Mouse (Mus musculus) gonadal fat pad, adult 2 months (tissue): ENCODE data around the gene Hook2. TPM values are rescaled to one million over a fixed set of nuclear protein-coding genes. Genes with fewer than 3 reads are reported as not detected.

Experiments used
- DNase-seq: peaks from one replicate; pipeline ENCODE4 v3.0.0-alpha.2; 2012; ENCODE audit warnings: low read depth
- polyA plus RNA-seq: library from polyadenylated mRNA; depleted of rRNA; stranded (reverse); fragments of >200 nt; gene quantifications from 2 replicates; pipeline ENCODE4 v1.2.3, GENCODE M21; 2012

Hook2 gene
- polyA plus RNA-seq, 1 experiment: 16.5 TPM

DNA sequence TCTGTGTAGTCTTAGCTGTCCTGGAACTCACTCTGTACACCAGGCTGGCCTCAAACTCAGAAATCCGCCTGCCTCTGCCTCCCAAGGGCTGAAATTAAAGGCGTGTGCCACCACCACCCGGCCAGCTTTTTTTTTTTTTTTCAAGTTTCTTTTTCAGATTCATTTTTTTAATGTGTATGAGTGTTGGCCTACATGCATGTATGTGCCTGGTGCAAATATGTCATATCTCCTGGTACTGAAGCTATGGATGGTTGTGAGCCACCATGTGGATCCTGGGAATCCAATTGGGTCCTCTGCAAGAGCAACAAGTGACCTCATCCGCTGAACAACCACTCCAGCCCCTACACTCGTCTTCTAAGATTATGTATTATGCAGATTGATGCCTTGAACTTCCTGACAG, 3.0 kb upstream of the Hook2 start:
- no peak for DNase-seq

DNA sequence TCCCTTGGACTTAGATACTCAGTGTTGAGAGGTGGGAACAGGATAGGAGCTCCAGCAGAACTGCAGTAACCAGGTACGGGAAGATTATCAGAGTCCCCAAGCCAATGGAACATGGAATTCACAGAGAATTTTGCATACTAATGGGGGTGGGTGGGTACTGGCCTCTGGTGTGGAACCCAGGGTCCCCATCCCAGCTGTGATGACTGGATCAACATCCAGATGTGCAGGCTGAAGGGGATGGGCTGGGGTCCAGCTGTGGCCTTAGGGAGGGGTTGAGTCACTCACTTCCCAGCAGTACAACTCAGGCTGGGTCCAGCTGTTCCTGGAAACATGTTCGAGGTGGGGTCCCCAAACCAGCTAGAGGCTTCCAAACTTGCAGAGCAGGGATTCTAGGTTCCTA, 2.5 kb upstream of the Hook2 start:
- no peak for DNase-seq

DNA sequence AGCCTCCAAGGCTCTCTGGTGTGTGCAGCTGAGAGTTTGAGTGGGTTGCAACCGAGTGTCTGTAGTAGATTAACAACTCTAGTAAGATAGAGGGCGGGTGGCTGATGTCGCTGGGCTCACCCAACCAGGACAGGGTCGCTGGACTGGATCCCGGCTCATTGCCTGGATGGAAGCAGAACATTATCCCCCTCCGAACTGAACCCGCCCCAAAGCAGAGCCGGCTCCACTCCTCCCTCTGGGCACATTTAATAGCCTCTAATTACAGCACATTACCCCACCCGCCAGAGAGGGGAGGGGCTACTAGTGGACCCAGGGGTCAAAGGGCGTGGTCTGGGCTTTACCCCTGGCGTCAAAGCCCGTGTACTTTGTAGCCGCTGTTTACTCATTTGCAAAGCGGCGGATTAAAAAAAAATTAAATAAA, 1.1 kb upstream of the Hook2 start:
- DNase-seq: no peak

DNA sequence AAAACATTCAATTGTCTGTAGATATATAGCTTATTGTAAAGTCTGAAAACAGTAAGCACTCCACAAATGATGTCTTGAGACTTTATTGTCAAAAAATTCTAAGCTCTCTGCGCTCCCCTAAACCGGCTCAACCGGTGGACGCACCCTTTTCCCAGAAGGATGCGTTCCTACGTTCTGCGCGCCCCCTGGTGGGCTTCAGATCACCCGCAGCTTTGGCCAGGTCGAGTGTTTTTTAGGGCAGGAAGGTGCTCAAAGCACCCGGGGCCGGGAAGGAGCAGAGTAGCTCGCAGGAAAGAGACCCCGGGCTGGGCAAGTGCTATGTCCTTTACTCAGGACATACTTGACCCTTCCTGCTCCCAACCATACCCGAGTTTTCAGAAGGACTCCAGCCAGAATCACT, 593 bp upstream of the Hook2 start:
- DNase-seq: no peak

DNA sequence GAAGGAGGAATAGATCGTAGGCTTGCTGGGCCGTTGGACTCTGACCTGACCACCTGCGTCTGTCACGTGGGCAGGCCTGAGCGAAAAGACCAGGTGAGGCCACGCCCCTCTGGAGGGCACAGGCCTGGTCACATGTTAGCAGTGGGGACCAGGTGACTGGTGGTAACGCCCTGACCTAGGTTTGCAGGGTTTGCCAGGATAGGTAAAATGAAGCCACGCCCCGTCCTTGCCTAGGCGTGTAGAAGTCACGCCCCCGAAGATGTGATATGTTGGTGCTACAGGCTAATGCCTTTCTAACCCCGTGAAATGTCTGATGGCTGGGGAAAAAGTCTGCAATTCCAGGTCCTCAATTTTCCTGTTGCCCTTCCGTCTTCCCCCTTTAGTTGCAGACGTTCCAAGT, 433 bp downstream of the Hook2 start:
- no peak for DNase-seq

DNA sequence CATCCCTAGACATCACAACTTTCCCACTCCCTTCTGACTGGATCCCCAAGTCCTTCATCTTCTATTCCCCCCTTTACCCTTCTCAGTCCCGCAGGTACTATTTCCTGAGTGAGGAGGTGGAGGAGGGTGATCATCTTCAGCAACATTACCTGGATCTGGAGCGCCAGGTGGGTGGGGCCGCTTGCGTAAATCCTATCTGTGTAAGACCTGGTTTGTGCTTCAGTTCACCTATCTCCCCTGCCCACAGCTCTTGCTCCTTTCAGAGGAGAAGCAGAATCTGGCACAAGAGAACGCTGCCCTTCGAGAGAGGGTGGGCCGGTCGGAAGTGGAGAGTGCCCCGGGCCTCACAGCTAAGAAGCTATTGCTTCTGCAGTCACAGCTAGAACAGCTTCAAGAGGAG, 4.0 kb downstream of the Hook2 start:
- no peak for DNase-seq

DNA sequence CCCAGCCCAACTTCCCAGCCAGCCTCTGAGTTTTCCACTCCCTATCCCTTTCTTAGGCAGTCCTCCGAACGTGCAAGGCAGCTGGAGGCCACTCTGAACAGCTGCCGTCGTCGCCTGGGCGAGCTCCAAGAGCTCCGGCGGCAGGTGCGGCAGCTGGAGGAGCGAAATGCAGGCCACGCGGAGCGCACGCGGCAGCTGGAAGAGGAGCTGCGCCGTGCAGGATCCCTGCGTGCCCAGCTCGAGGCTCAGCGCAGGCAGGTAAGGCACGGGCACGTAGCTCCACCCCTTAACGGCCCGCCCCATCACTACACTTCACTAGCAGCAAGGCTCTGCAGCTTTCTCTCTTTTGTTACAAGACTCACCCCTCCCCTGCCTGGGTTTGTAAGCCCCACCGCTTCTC, 5.3 kb downstream of the Hook2 start:
- DNase-seq: no peak

DNA sequence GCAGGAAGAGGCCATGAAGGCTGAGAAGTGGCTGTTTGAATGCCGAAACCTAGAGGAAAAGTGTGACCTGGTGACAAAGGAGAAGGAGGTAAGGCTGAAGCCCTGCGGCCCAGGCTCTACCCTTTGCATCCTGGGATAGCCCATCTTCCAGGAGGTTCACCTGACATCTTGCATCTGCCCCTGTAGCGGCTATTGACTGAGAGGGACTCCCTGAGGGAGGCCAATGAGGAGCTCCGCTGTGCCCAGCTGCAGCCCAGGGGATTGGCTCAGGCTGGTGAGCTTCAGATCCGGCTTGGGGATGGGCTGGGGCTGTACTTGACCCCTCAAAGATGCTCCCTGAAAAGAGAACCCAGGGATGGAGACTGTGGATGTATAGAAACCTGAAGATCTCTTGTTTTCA, 6.6 kb downstream of the Hook2 start:
- no peak for DNase-seq

DNA sequence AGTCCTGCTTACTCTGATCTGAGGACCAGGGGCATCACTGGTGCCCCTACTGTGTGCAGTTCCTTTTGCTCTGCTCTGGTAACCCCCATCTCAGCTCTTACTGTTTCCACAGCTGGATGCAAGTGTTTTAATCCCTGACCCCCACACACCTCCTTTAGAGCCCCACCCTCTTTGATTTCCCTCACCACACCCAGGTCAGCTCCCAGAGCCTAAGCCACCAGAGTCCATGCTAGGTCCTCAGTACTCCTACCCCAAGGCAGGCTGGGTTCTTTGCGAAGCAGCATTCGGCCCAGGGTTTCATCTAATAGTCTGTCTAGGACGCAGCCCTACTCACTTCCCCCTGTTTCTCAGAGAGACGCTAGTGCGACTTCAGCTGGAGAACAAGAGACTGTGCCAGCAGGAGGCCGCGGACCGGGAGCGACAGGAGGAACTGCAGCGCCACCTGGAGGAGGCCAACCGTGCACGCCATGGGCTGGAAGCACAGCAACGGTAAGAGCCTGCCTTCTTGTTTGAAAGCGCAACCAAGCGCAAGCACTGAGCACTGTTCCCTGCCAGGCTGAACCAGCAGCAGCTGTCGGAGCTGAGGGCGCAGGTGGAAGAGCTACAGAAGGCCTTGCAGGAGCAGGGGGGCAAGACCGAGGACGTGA, 7.4 kb downstream of the Hook2 start:
- DNase-seq: no peak

DNA sequence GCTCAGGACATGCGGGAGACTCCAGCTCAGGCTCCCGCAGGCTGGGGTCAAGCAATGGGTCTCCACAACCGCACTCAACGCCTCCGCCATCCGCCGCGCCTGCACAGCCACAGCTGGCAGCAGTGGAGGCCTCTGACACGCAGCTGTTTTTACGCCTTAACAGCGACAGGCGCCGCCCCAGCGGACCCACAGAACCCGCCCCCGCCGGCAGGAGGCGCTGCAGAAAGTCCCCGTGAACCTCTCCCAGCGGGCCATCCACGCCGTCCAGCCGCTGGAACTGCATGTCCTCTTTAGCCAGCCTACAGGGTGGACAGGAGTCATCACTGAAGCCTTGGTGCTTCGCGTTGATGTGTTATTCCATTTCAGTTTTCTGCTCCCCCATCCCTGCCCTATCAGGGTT, 17.3 kb downstream of the Hook2 start:
- DNase-seq: no peak

DNA sequence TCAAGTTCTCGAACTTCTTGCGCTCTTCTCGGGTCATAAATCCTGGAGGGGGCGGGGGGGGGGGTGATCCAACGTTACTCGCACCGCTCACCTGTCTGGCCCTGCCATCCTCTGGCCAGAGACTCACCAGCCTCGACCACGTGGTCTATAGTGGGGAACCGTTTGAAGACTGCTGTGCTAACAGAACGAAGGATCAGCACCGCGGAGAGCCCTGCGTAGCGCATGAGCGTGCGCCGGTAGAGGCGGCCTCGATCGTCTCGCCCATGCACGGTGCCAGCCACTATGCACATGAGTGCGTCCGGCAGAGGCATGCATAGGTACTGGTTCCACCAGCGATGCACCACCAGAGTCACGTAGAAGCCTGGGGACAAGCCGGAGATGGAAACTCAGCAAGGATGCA, 20.8 kb downstream of the Hook2 start:
- no peak for DNase-seq

DNA sequence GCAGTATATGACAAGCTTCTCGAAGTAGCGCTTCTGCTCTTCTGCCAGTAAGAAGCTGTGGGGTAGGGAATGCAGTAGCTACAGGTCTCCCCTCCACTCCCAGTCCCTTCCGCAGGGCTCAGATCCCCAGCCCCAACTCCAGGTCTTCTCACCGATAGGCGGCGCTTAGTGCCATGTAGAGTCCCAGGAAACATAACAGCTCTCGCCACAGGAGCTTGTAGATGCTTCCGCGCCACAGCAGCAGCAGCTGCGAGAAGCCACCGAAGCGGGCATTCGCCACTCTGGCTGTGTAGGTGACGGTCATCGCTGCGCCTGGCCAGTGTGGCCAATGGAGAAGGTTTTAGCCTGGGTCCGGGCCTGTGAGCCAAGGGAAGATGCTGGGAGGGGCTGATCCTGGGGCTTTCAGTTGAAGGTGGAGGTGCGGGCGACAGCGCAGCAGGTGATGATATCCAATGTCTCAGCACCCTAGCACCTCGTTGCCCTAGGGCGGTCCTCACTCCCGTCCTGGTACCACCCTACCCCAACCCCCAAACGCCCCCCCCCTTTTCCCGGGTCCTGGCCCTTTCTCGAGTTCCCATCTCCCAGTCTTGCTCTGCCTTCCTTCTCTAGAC, 22.9 kb downstream of the Hook2 start:
- DNase-seq: no peak

DNA sequence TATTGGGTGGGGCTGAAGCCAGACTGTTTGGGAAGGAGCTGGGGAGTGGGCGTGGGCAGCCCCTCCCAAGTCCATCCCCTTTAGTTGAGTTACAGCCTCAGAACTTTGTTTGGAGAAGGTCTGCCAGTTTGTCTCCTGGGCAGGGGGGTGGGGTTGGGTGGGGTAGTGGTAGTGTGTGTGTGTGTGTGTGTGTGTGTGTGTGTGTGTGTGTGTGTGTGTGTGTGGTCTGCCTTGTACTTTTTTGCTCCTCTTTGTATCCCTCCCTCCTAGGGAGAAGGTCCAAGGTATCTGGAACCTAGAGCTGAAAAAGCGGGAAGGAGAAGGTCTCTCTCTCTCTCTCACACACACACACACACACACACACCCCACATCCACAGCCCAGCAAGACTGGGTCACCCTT, 24.0 kb downstream of the Hook2 start, which contains the start of gene Best2:
Gene Best2 (minus strand): TSS at position 101 of the 400 bp plus-strand sequence.
- no peak for DNase-seq

DNA sequence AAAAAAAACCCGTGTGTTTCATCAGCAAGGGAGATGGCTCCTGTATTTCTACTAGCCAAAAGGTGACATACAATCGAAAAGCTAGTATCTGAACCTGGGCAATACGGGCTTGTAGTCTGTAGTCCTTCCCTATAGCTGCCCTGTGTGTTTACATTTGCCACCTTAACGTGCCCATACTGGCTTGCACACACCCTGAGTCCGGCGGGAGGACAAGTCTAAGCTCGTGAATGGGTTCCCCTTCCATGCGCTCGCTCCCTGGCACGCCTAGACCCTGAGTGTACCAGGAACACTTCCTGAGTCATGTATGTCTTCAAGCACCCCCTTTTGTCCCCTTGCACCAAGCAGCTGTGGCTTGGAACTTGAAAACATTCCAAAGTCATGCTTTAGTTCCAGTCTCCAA, 26.3 kb downstream of the Hook2 start:
- no peak for DNase-seq

DNA sequence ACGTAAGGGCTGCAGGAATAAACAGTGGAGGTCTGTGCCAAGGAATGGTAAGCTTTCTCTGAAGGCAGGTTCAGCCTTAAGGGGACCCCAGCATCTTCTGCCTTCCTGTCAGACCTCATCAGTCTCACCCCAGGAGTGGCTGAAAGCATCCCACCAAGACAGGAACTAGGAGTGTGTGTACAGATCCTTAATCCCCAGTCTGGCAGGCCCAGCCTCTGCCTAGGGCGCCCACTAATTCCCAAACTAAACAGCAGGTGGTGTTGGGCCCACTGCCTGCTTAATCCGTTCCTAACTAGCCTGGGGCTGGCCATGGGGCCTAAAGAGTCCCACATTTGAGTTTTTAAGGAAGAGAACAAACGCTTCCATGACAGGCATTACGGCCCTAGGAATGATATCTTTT, 26.8 kb downstream of the Hook2 start:
- DNase-seq: no peak

DNA sequence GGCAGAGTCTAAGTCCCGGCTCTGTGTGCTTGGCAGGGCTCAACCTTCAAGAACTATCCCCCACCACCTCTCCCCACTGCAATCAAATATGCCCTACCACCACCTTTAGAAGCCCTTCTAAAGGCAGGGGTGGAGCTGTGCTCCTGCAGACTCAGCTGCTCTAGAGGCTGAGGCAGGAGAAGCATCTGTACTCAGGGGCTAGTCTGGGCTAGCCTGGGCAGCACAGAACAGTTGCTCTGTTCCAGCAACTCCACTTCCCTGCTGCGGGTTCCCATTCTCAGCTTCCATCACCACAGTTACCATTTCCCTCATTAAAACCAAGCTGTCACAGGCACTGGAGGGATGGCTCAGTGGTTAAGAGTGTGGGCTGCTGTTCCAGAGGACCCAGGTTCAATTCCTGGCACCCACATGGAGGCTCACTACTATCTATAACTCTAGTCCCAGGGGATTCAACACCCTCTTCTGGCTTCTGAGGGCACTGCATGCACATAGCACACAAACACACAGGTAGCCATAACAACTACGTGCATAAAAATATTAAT, 31.2 kb downstream of the Hook2 start:
- DNase-seq: no peak

DNA sequence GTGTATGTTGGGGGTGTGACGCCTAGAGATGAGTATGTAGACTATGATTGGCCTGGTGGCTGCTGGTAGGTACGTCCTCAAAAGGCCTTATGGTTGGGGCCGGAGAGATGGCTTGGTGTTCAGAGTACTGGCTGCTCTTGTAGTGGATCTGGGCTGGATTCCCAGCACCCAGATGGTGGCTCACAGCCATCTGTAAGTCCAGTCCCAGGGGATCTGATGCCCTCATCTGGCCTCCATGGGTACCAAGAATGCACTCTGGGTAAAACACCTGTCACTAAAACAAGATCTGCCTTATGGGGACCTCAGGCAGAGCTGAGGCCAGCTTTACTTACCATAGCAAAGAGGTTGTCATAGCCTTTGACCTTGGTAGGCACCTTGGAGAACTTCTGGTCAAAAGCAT, 33.4 kb downstream of the Hook2 start:
- DNase-seq: no peak

DNA sequence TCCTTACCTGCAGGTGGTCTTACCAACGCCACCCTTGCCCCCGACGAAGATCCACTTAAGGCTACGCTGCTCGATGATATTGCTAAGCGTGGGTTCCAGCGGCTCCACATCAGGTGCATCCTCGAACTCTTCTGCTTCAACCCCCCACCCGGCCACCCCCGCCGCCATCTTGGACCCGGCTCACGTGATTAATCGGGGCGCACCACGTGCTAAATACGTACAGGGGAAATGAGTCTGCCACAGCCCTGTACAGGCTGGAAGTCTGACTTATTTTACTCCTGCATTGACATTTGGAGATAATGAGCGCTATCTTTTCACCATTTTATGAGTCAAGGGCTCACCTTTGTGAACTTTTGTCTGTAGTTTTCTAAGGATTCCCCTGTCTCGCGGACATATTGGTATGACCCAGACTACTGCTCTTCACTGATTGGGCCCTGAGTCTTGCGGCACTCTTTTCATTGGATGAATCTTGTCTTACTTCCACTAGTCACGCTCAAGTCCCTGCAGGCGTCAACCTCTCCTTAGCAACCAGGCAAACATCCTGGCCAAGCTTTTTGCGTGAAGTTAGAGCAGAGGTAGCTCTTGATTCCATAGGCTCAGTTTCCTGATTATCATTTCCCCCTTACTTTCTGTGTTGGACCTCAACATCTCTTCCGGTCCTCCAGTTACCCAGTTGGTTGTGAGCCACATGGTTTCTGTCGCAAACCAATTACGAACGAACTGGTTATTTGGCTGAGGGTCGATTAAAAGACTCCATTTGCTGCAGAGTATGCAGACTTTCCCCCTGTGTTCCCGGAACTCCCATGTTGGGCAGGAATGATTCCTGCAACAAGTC, 34.9 kb downstream of the Hook2 start, which contains the start of gene Asna1:
Gene Asna1 (minus strand): TSS at position 184 of the 835 bp plus-strand sequence.
- DNase-seq: no peak

DNA sequence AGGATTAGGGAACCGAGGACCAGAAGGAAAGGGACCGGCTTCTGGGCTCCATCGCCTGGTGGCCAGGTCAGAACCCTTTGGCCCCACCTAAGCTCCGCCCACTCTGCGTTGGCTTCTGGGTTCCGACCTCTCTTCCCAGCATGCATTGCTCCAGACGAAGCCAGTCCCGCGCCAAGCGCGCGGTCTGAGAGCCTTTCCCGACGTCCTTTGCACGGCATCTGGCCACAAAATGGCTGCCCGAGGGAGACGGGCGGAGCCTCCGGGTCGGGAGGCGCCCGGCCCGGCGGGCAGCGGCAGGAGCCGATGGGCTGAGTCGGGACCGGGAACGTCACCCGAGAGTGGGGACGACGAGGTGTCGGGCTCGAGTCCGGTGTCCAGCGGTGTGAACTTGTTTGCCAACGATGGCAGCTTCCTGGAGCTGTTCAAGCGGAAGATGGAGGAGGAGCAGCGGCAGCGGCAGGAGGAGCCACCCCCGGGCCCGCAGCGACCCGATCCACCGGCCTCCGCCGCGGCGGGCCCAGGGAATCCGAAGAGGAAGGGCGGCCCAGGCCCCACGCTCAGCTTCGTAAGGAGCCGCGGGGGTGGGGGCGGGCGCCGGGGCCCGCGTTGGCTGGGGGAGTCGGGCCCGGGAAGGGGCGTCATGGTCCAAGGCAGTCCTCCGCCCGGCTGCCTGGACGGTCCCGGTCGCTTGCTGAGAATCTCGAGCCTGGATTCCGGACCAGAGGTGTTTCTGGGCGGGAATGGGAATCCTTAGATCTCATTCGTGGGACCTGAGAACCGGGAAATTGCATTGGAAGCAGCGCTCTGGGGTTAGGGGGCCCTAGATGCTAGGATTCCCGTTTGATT, 36.5 kb downstream of the Hook2 start, which contains the start of gene Trir:
Gene Trir (plus strand): TSS at position 154 of the 846 bp plus-strand sequence.
- DNase-seq: no peak

DNA sequence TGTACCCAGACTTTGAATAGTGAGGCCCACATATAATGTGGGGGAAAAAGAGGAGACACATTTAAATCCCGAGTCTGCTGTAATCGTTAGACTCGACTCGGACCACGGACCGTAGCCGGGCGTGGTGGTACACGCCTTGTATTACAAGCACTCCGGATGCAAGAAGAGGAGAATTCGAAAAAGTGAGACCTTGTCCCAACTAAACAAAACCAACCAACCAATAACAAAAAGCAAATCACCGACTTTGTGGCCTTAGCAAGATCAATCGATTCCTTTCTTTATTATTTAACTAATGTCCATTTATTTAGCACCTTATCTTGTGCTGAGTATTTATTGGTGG, 37.1 kb downstream of the Hook2 start:
- no peak for DNase-seq

DNA sequence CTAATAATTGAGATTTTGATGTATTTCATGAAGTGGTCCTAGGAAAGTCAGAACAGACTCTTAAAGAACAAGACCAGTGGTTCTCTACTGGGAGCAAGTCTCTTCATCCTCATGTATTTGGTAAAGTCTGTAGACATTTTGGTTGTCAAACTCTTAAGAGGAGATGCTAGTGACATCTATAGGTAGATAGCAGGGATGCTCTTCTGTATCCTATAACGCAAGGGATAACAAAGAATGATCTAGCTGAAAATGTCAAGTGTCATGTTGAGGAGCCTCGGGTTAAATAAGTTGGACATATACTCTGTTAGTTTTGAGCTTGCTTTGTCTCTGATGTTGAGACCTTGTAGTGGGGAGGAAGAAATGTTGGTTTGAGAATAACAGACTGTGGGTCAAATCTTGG, 37.5 kb downstream of the Hook2 start:
- DNase-seq: no peak

DNA sequence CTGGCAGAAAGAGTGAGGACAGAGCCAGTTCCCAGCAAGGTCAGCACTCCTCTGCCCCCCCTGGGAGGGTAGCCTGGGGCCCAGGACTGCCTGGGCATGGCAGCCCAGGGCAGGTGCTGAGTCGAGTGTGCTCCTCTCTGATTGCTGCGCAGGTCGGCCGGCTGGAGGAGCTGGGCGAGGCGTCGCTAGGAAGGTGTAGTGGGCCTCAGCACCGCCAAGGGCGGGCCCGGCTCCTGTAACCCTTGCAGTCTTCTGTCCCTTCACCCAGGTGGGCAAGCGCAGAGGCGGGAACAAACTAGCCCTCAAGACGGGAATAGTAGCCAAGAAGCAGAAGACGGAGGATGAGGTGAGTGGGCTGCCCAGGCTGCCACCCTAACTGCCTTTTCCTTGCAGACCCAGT, 38.9 kb downstream of the Hook2 start:
- DNase-seq: no peak
